Mouse (Mus musculus) ES-E14 (cell line): ENCODE results near the gene Hdgfl2.

Source experiments
- HCFC1 ChIP-seq: IDR thresholded peaks from 2 replicates; pipeline ENCODE4 v1.6.1; 2012; ENCODE audit warnings: low read length, inconsistent platforms, borderline replicate concordance; ENCODE audit not compliant: insufficient read depth
- MAFK ChIP-seq: IDR thresholded peaks from 2 replicates; pipeline ENCODE4 v1.6.1; 2014; ENCODE audit warnings: mild to moderate bottlenecking, low read depth, low read length, inconsistent platforms; ENCODE audit not compliant: insufficient read depth

- TF ChIP-seq HCFC1, result no peak
- TF ChIP-seq MAFK, result no peak
These were observed 22.7 kb downstream of the Hdgfl2 start for GRCm38 (mm10) chr17:56102158-56102557.
